In the genomic region with DNA sequence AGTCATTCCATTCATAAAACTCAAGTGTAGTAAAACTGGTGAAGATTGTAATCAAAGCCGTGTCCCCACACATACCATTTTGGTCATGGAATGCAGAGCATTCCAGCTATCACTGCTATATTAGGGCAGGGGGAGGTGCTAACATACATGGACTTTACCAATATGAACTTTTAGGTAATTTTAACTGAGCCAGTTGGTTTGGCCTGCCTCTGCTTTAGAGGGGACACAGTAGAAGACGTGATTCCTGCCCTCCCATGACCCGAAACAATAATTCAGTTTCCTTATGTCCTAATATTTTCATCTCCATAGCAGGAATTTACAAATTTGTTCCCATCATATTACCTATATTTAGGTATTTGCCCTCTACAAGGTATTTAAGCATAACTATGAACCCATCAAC, we compare ENCODE assay signal across 20 mouse cellular contexts. TPM values are rescaled to one million over a fixed set of nuclear protein-coding genes. Genes with fewer than 3 reads are reported as not detected.
A peak's percentile ranks its signal among the peaks of the same experiment; 100 is the strongest.
DNase-seq lines count a peak whose midpoint lies in the region; ATAC-seq and TF ChIP-seq lines count a peak whose summit lies in the region.
"Had no signal": no experiment of that assay in that cellular context is flagged by ENCODE, and none has a peak within 500 bp of the region (broad histone marks: within the 10 kb centered on the region; RNA-seq: fewer than 3 reads in every experiment).

No protein-coding gene starts in this region.

- no peak overlapping the region for H3K4me3 ChIP-seq in heart, postnatal 0 days (ENCODE audit: low read depth, low read length)
- no peak overlapping the region; the same call in 1 of the 2 replicates for H3K4me3 ChIP-seq in stomach, embryonic 16.5 days (replicated peaks; ENCODE audit: low read length)
- no peak overlapping the region for H3K4me3 ChIP-seq in stomach, postnatal 0 days (ENCODE audit: low read depth, low read length)
- peak overlapping the region; percentile 12; the same call in 1 of the 2 replicates for H3K4me3 ChIP-seq in liver, embryonic 15.5 days (replicated peaks)
- H3K4me3 ChIP-seq in intestine, postnatal 0 days (ENCODE audit: low read depth, low read length): no peak overlapping the region
- H3K4me3 ChIP-seq: embryonic facial prominence, embryonic 12.5 days; midbrain, embryonic 15.5 days; myocyte had no signal

- H3K4me2 ChIP-seq in heart, postnatal 0 days (ENCODE audit: low read depth, low read length): peak overlapping the region; percentile 1; the same call in 1 of the 2 replicates
- peak overlapping the region; percentile 12; the same call in 1 of the 2 replicates for H3K4me2 ChIP-seq in stomach, embryonic 16.5 days (ENCODE audit: low read depth, low read length)
- no peak overlapping the region for H3K4me2 ChIP-seq in stomach, postnatal 0 days (replicated peaks; ENCODE audit: low read depth)
- H3K4me2 ChIP-seq in liver, embryonic 15.5 days: peak overlapping the region; percentile 21
- H3K4me2 ChIP-seq in intestine, postnatal 0 days (replicated peaks; ENCODE audit: low read depth): no peak overlapping the region
- H3K4me2 ChIP-seq: embryonic facial prominence, embryonic 12.5 days; midbrain, embryonic 15.5 days had no signal

- H3K9me3 ChIP-seq in heart, postnatal 0 days (replicated peaks; ENCODE audit: control insufficient read depth, low read length): no peaks in the 10 kb centered on the region
- H3K9me3 ChIP-seq in stomach, embryonic 16.5 days (replicated peaks; ENCODE audit: control insufficient read depth, low read length): no peaks in the 10 kb centered on the region
- H3K9me3 ChIP-seq in stomach, postnatal 0 days (ENCODE audit: control insufficient read depth, low read length): no peaks in the 10 kb centered on the region
- no peaks in the 10 kb centered on the region for H3K9me3 ChIP-seq in liver, embryonic 15.5 days (replicated peaks)
- no peaks in the 10 kb centered on the region for H3K9me3 ChIP-seq in intestine, postnatal 0 days (ENCODE audit: control insufficient read depth)
- H3K9me3 ChIP-seq: embryonic facial prominence, embryonic 12.5 days; heart, embryonic 15.5 days; midbrain, embryonic 15.5 days had no signal

- no peak for DNase-seq in heart, postnatal 0 days (ENCODE audit: low spot score)
- no peak for DNase-seq in heart, adult 18-20 months
- DNase-seq in stomach, postnatal 0 days (ENCODE audit: low spot score): no peak
- no peak for DNase-seq in left cerebral cortex, postnatal 10 days (ENCODE audit: extremely low spot score in 1 of 2, low spot score in 2 of 2)
- DNase-seq in spleen, postnatal 36 days (ENCODE audit: low spot score in 2 of 2): no peak
- DNase-seq: adrenal gland, adult 2 months; cerebellum, adult 9-11 months; heart, adult 2 months; kidney, adult 11 months; lung, adult 2 months; lung, postnatal 36 days had no signal

- no peak overlapping the region for H3K9ac ChIP-seq in heart, postnatal 0 days (replicated peaks; ENCODE audit: low read depth, low read length)
- no peak overlapping the region for H3K9ac ChIP-seq in stomach, embryonic 16.5 days (ENCODE audit: low read length)
- no peak overlapping the region for H3K9ac ChIP-seq in stomach, postnatal 0 days (ENCODE audit: low read length)
- no peak overlapping the region for H3K9ac ChIP-seq in liver, embryonic 15.5 days
- H3K9ac ChIP-seq in intestine, postnatal 0 days (ENCODE audit: low read depth, low read length): no peak overlapping the region
- H3K9ac ChIP-seq: embryonic facial prominence, embryonic 12.5 days; heart, embryonic 15.5 days; midbrain, embryonic 15.5 days had no signal

- H3K27me3 ChIP-seq in heart, postnatal 0 days (ENCODE audit: control insufficient read depth, insufficient read depth, low read length): no peaks in the 10 kb centered on the region
- H3K27me3 ChIP-seq in stomach, embryonic 16.5 days (ENCODE audit: control insufficient read depth, insufficient read depth, low read length): no peaks in the 10 kb centered on the region
- no peaks in the 10 kb centered on the region for H3K27me3 ChIP-seq in stomach, postnatal 0 days (ENCODE audit: control insufficient read depth, insufficient read depth, low read length)
- no peaks in the 10 kb centered on the region for H3K27me3 ChIP-seq in liver, embryonic 15.5 days
- no peaks in the 10 kb centered on the region for H3K27me3 ChIP-seq in intestine, postnatal 0 days (replicated peaks; ENCODE audit: control insufficient read depth, insufficient read depth, low read length)
- H3K27me3 ChIP-seq: embryonic facial prominence, embryonic 12.5 days; heart, embryonic 15.5 days; midbrain, embryonic 15.5 days had no signal

- H3K4me1 ChIP-seq in heart, postnatal 0 days (ENCODE audit: control insufficient read depth, insufficient read depth): no peaks in the 10 kb centered on the region
- H3K4me1 ChIP-seq in stomach, embryonic 16.5 days (ENCODE audit: control insufficient read depth, insufficient read depth, low read length): no peaks in the 10 kb centered on the region
- no peaks in the 10 kb centered on the region for H3K4me1 ChIP-seq in stomach, postnatal 0 days (replicated peaks; ENCODE audit: control insufficient read depth, insufficient read depth)
- H3K4me1 ChIP-seq in liver, embryonic 15.5 days (replicated peaks): peaks cover 24% of the 10 kb centered on the region
- no peaks in the 10 kb centered on the region for H3K4me1 ChIP-seq in intestine, postnatal 0 days (replicated peaks; ENCODE audit: control insufficient read depth, insufficient read depth, low read length)
- H3K4me1 ChIP-seq: embryonic facial prominence, embryonic 12.5 days; heart, embryonic 15.5 days had no signal

- intact Hi-C loops in left cerebral cortex, postnatal 10 days (cut with DNase I): no loop called here

- no peak for TF ChIP-seq CTCF in heart, postnatal 0 days (IDR thresholded peaks at IDR 0.05; ENCODE audit: low read depth)
- no peak for TF ChIP-seq CTCF in stomach, postnatal 0 days (IDR thresholded peaks at IDR 0.05; ENCODE audit: low read depth)
- no peak for TF ChIP-seq CTCF in intestine, postnatal 0 days (IDR thresholded peaks at IDR 0.05; ENCODE audit: low read depth)

- no peak for ATAC-seq in heart, postnatal 0 days (ENCODE audit: insufficient read depth, low read depth)
- ATAC-seq in stomach, embryonic 16.5 days (ENCODE audit: insufficient read depth, low FRiP score): no peak
- no peak for ATAC-seq in stomach, postnatal 0 days (ENCODE audit: low FRiP score, low TSS enrichment)
- ATAC-seq in liver, embryonic 15.5 days (ENCODE audit: insufficient read depth): no peak
- no peak for ATAC-seq in intestine, postnatal 0 days
- ATAC-seq: forebrain, embryonic 16.5 days; hindbrain, postnatal 0 days; midbrain, embryonic 15.5 days had no signal

- H3K36me3 ChIP-seq in heart, postnatal 0 days (replicated peaks; ENCODE audit: control insufficient read depth, insufficient read depth, low read length): no peaks in the 10 kb centered on the region
- no peaks in the 10 kb centered on the region for H3K36me3 ChIP-seq in stomach, embryonic 16.5 days (ENCODE audit: control insufficient read depth, insufficient read depth, low read length)
- H3K36me3 ChIP-seq in stomach, postnatal 0 days (ENCODE audit: control insufficient read depth, insufficient read depth, low read length): no peaks in the 10 kb centered on the region
- H3K36me3 ChIP-seq in liver, embryonic 15.5 days (replicated peaks): peaks cover 11% of the 10 kb centered on the region
- no peaks in the 10 kb centered on the region for H3K36me3 ChIP-seq in intestine, postnatal 0 days (ENCODE audit: control insufficient read depth, insufficient read depth)
- H3K36me3 ChIP-seq: embryonic facial prominence, embryonic 12.5 days; heart, embryonic 15.5 days; midbrain, embryonic 15.5 days had no signal

- 60% methylated on average over 3 of the region's 3 CpGs for whole genome bisulfite sequencing in heart, postnatal 0 days
- 71% methylated on average over 3 of the region's 3 CpGs for WGBS in stomach, embryonic 16.5 days
- 77% methylated on average over 3 of the region's 3 CpGs for WGBS in stomach, postnatal 0 days
- WGBS in liver, embryonic 15.5 days (ENCODE audit: insufficient replicate concordance): 42% methylated on average over 3 of the region's 3 CpGs
- WGBS in intestine, postnatal 0 days: 73% methylated on average over 3 of the region's 3 CpGs

- H3K27ac ChIP-seq in heart, postnatal 0 days (ENCODE audit: low read depth): no peak overlapping the region
- no peak overlapping the region for H3K27ac ChIP-seq in stomach, embryonic 16.5 days (ENCODE audit: low read length)
- H3K27ac ChIP-seq in stomach, postnatal 0 days (replicated peaks): no peak overlapping the region
- H3K27ac ChIP-seq in liver, embryonic 15.5 days (replicated peaks): no peak overlapping the region
- no peak overlapping the region for H3K27ac ChIP-seq in intestine, postnatal 0 days (ENCODE audit: low read depth, low read length)
- H3K27ac ChIP-seq: embryonic facial prominence, embryonic 12.5 days; heart, embryonic 15.5 days; hindbrain, postnatal 0 days; midbrain, embryonic 15.5 days had no signal

- TF ChIP-seq EP300 in heart, postnatal 0 days (IDR thresholded peaks at IDR 0.05; ENCODE audit: low read depth): no peak
- no peak for TF ChIP-seq EP300 in stomach, postnatal 0 days (optimal IDR thresholded peaks at IDR 0.05)

RNA-seq across cellular contexts. Expression of gene Pik3cg, which starts 1.3 kb away (rescaled TPM):
- total RNA-seq in heart, postnatal 0 days (2014; rRNA removed; ENCODE audit: low replicate concordance): 0.61 and 2.1 TPM in 2 replicates
- polyA plus RNA-seq in heart, postnatal 0 days (2015; fragmentation: Nextera tagmentation; extraction: Ambion mirVana): 0.57 and 0.66 TPM in 2 replicates
- total RNA-seq in heart, adult 18-20 months (2021): 1 to 10 TPM; 1.2 to 2.2 TPM
- polyA plus RNA-seq in stomach, embryonic 16.5 days (2015; fragmentation: Nextera tagmentation; extraction: Ambion mirVana): 3.3 and 3.8 TPM in 2 replicates
- 1.6 TPM in 2 replicates for polyA plus RNA-seq in stomach, postnatal 0 days (2015; fragmentation: Nextera tagmentation; extraction: Ambion mirVana)
- 3.3 and 3.4 TPM in 2 replicates for polyA plus RNA-seq in liver, embryonic 15.5 days (2015; fragmentation: Nextera tagmentation; extraction: Ambion mirVana)
- total RNA-seq in left cerebral cortex, postnatal 10 days (2021): 1 to 10 TPM; 3.5 to 3.7 TPM
- polyA plus RNA-seq in intestine, postnatal 0 days (2015; fragmentation: Nextera tagmentation; extraction: Ambion mirVana): 1.1 TPM in 2 replicates
- polyA plus RNA-seq: myocyte had no signal

Comparison
In these comparisons a context has a peak if more than half of its experiments do, and no peak if none do; other contexts are left out.
1. H3K4me2 ChIP-seq: peak in heart, postnatal 0 days (single experiment), stomach, embryonic 16.5 days (single experiment) and liver, embryonic 15.5 days (single experiment); none in stomach, postnatal 0 days (single experiment) and intestine, postnatal 0 days (single experiment).